Mouse (Mus musculus) liver, postnatal 0 days (tissue): ENCODE results near the gene Ankrd13a.

Source experiments
- CTCF ChIP-seq: sonication (generic); IDR thresholded peaks from 2 replicates; pipeline ENCODE4 v1.5.1; 2016; ENCODE audit warnings: antibody characterized with exemption, low read depth
- EP300 ChIP-seq: IDR thresholded peaks from 2 replicates; pipeline ENCODE4 v1.6.1; 2016; ENCODE audit warnings: antibody characterized with exemption, low read depth, mild to moderate bottlenecking

DNA sequence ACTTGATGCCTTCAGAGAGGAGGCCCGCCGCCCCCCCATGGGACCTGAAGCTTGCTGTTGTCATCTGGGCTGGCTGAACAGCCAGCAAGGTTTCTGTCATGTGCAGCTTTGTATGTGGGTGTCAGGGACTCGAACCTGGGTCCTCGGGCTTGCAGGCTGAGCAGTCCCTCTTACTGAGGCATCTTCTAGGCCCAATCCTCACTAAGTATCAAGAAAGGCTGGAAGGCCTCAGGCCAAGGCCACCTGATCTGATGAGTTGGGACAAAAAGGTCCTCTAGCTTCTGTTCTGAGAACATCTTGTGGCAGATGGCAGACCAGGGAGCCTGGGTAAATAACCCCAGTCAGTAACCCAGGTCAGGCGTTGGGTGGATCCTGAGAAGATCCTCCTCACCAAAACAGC lies 35.3 kb downstream of the Ankrd13a start:
- TF ChIP-seq CTCF (no peak), EP300 (no peak)
